Mouse (Mus musculus) liver, adult 2 months (tissue): Measurements from ENCODE around the gene Onecut3.

Experiments
- CTCF ChIP-seq: fragments of 200-500 bp; IDR thresholded peaks from 2 replicates; pipeline ENCODE4 v1.5.1; 2011; ENCODE audit warnings: low read depth, low read length, control low read depth
- POLR2A ChIP-seq: fragments of 200-500 bp; IDR thresholded peaks from 2 replicates; pipeline ENCODE4 v1.6.1; 2011; ENCODE audit warnings: low read length, control low read depth; ENCODE audit not compliant: insufficient read depth; ENCODE audit errors: extremely low read depth

GRCm38 (mm10) chr10:80454781-80455180 is 39.9 kb upstream of the Onecut3 start:
- no peak for TF ChIP-seq CTCF
- no peak for TF ChIP-seq POLR2A
